Mouse (Mus musculus): ENCODE results near the gene Sergef. TPM values are rescaled to one million over a fixed set of nuclear protein-coding genes. Genes with fewer than 3 reads are reported as not detected.
"Not testable (repeated sequence)": the region's sequence is repeated elsewhere in the genome, so short reads cannot be mapped to it uniquely, and the experiment has no call there.

Gene Sergef
- polyA plus RNA-seq (2015; fragmentation: Nextera tagmentation; extraction: Ambion mirVana): 15.0 and 16.6 TPM in 2 replicates

DNA sequence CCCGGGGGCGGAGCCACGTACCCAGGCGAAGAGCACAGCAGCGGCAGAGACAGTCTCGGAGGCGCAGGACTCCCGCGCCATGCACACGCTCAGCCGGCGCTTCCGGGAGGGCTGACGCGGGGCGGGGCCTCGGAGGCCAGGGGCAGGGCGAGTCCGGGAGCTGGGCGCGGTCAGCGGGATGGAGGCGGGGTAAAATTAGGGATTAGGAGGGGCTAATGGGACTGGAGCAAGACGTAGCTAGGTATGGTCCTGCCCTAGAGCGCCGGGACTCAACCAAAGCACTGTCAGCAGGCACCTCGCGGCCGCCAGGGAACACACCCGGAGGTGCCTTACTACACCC, at the start of gene Sergef:
Gene Sergef, minus strand, starts transcription at position 116 of the 340 bp plus-strand sequence.
- Histone ChIP-seq H3K27me3 (0 out of 2 replicates have a peak, but pooled peaks cover 3% of the 10 kb centered on the region), H3K27ac (replicated peaks) (peak within 1 kb of the TSS; percentile 58; the same call in 1 of the 2 replicates), H3K9me3 (replicated peaks) (no peaks in the 10 kb centered on the region), H3K4me2 (replicated peaks) (peak within 1 kb of the TSS; percentile 84), H3K36me3 (no peaks in the 10 kb centered on the region), H3K4me1 (peaks cover 12% of the 10 kb centered on the region), H3K4me3 (replicated peaks) (peak within 1 kb of the TSS; percentile 73), H3K9ac (peak within 1 kb of the TSS; percentile 79)
- ATAC-seq (ENCODE audit: insufficient number of reproducible peaks, low FRiP score, low TSS enrichment, low read depth): peak; percentile 93
- WGBS: 2% methylated on average over 30 of the region's 30 CpGs

DNA sequence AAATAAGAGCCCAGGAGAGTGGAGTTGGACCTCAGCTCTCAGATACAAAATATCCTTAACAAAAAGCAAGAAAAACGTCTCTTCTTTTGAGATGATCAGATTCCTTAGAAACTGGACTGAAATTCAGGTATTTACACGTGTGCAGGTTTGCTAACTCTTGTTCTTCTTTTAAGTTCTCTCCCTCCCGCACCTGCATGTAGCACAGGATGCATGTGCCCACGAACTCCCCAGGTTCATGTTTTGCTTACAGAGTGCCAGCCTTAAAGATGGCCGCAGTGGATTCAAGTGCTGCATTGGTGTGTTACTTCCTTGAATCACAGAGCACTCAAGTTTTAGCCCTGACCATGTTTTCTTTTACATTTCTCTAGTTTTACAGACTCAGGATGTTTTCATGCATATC, 47.2 kb upstream of the Sergef start:
- 87% methylated on average over 5 of the region's 5 CpGs for WGBS

DNA sequence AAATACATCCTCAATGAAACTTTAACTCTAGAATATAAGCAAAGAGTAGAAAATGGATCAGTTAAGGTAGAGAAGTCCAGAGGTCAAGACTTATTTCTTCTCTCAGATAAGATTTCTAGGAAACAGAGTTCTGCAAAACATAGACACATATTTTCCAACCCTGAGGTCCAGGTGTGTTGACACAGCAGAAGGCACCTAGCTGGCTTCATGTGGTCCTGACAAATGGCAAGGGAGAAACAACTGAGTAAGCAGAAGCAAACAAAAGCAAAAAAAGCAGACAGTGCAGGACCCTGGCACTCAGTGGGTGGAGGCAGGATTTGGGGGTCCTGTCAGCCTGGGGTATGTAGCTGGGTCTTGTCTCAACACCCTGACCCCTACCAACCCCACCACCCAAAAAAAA, 41.1 kb upstream of the Sergef start:
- no peak for ATAC-seq (ENCODE audit: insufficient number of reproducible peaks, low FRiP score, low TSS enrichment, low read depth)
- H3K27me3 ChIP-seq: no peaks in the 10 kb centered on the region
- H3K9ac ChIP-seq: no peak overlapping the region
- no peaks in the 10 kb centered on the region for H3K4me1 ChIP-seq
- no peaks in the 10 kb centered on the region for H3K36me3 ChIP-seq
- H3K4me2 ChIP-seq (replicated peaks): no peak overlapping the region
- H3K4me3 ChIP-seq (replicated peaks): no peak overlapping the region
- no peak overlapping the region for H3K27ac ChIP-seq (replicated peaks)
- H3K9me3 ChIP-seq (replicated peaks): no peaks in the 10 kb centered on the region

More for the DNA sequence above, 47.2 kb upstream of the Sergef start:
- Histone ChIP-seq H3K36me3 (peaks cover 42% of the 10 kb centered on the region), H3K27me3 (no peaks in the 10 kb centered on the region), H3K4me1 (no peaks in the 10 kb centered on the region), H3K9me3 (replicated peaks) (no peaks in the 10 kb centered on the region), H3K27ac (replicated peaks) (no peak overlapping the region), H3K4me3 (replicated peaks) (no peak overlapping the region), H3K4me2 (replicated peaks) (no peak overlapping the region), H3K9ac (no peak overlapping the region)
- ATAC-seq (ENCODE audit: insufficient number of reproducible peaks, low FRiP score, low TSS enrichment, low read depth): no peak

DNA sequence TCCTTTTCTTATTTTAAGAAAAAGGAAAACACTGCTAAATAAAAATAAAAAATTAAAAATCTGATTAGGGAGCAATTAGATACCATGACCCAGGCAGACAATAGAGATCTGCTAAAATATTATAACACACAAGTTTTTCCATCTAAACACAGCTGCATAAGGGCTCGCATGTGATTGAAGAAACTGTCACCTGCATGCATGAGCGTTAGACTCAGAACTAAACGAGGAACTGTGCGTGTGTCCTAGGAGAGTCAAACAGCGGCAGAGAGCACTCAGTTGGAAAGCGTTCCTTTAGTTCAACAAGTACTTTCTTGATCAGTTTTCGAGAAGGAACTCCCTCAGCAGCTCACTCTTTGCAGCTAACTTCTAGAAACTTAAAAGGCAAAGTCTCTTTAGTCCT, 39.4 kb upstream of the Sergef start:
- H3K36me3 ChIP-seq; H3K9me3 ChIP-seq (replicated peaks); H3K27me3 ChIP-seq; H3K4me3 ChIP-seq (replicated peaks); H3K4me1 ChIP-seq; ATAC-seq (ENCODE audit: insufficient number of reproducible peaks, low FRiP score, low TSS enrichment, low read depth); H3K4me2 ChIP-seq (replicated peaks); H3K9ac ChIP-seq; H3K27ac ChIP-seq (replicated peaks): not testable (repeated sequence)
- WGBS: 84% methylated on average over 7 of the region's 7 CpGs

DNA sequence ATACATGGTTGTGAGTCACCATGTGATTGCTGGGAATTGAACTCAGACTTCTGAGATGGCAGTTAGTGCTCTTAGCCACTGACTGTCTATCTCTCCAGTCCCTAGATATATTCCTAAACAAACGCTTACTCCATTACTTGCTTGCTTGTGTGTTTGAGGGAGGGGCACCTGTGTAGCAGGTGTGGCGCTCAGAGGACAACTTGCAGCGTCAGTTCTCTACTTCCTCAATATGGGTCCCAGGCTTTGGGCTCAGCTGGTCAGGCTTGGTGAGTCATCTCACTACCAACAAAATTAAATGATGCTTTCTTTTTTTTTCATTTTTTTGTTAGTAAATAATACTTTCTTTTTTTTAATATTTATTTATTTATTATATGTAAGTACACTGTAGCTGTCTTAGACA, 38.8 kb upstream of the Sergef start:
- H3K27ac ChIP-seq (replicated peaks): no peak overlapping the region
- no peaks in the 10 kb centered on the region for H3K36me3 ChIP-seq
- ATAC-seq (ENCODE audit: insufficient number of reproducible peaks, low FRiP score, low TSS enrichment, low read depth): no peak
- H3K9ac ChIP-seq: no peak overlapping the region
- H3K27me3 ChIP-seq: no peaks in the 10 kb centered on the region
- no peak overlapping the region for H3K4me3 ChIP-seq (replicated peaks)
- H3K4me1 ChIP-seq: no peaks in the 10 kb centered on the region
- 80% methylated on average over 3 of the region's 3 CpGs for WGBS
- no peaks in the 10 kb centered on the region for H3K9me3 ChIP-seq (replicated peaks)
- H3K4me2 ChIP-seq (replicated peaks): no peak overlapping the region

DNA sequence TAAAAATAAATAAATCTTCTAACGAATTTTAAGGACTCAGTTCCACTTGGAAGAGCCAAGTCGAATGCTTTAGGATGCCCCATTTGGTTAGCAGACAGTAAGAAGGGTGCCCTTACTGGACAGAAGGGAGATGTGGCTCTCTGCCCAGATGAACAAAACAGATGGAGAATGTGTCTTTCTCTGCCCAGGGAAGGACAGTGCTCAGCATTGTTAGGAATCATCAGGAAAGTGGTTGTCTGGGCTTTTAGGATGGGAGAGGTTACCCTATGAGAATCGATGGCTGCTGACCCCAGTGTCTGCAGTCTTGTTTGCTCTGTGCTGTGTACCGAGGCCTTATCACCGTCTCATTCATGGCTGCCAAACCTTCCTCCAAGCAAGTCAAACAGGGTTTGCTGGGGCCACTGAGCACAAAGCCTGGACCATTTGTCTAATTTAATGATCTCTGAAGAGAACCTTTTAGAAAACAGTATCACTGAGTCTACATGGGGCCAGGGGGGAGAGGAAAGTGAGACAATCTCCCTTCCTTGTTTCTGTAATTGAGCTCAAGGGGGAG, 37.3 kb upstream of the Sergef start:
- Histone ChIP-seq H3K9ac (no peak overlapping the region), H3K4me2 (replicated peaks) (no peak overlapping the region), H3K27ac (replicated peaks) (no peak overlapping the region), H3K4me1 (peaks cover 5% of the 10 kb centered on the region; the same call in 1 of the 2 replicates), H3K9me3 (replicated peaks) (no peaks in the 10 kb centered on the region), H3K36me3 (no peaks in the 10 kb centered on the region), H3K4me3 (replicated peaks) (no peak overlapping the region), H3K27me3 (no peaks in the 10 kb centered on the region)
- ATAC-seq (ENCODE audit: insufficient number of reproducible peaks, low FRiP score, low TSS enrichment, low read depth): no peak
- 64% methylated on average over 5 of the region's 5 CpGs for WGBS

DNA sequence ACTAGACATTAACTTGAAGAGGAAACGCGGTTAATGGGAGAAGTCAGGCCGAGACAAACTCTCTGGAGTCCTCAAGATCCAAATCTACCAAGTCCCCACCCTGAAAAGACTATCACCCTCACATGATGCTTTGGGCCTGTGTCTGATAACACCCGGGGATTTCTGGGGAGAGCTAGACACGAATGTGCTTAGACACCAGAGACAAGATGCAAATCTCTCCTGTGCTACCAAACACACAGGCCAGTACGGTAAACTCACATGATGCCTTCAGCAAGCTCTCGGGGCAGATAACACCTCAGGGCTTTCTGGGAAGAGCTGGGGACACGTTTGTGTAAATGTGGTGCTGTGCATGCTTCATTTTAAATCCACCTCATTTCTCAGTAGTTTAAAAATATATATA, 36.3 kb upstream of the Sergef start:
- H3K4me1 ChIP-seq: peaks cover 5% of the 10 kb centered on the region; the same call in 1 of the 2 replicates
- no peak overlapping the region for H3K4me3 ChIP-seq (replicated peaks)
- H3K36me3 ChIP-seq: no peaks in the 10 kb centered on the region
- ATAC-seq (ENCODE audit: insufficient number of reproducible peaks, low FRiP score, low TSS enrichment, low read depth): no peak
- no peaks in the 10 kb centered on the region for H3K27me3 ChIP-seq
- no peak overlapping the region for H3K4me2 ChIP-seq (replicated peaks)
- H3K9me3 ChIP-seq (replicated peaks): no peaks in the 10 kb centered on the region
- WGBS: 78% methylated on average over 8 of the region's 8 CpGs
- H3K27ac ChIP-seq (replicated peaks): no peak overlapping the region
- H3K9ac ChIP-seq: no peak overlapping the region

DNA sequence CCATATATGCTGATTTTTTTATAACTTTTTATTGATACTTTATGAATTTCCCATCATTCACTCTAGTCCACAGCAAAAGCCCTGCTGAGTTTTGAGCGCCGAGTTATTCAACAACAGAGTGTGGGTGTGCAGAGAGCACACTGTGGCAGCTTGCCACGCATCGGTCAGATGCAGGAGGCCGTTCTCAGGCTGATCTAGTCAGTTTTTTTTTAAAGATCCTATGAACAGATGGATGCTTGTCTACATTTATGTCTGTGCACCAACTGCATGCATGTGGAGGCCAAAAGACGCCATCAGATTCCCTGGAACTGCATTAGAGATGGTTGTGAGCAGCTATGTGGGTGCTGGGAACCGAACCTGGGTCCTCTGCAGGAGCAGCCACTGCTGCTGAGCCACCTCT, 35.5 kb upstream of the Sergef start:
- Histone ChIP-seq H3K27ac (replicated peaks) (no peak overlapping the region), H3K27me3 (no peaks in the 10 kb centered on the region), H3K9me3 (replicated peaks) (no peaks in the 10 kb centered on the region), H3K4me3 (replicated peaks) (no peak overlapping the region), H3K36me3 (no peaks in the 10 kb centered on the region), H3K9ac (no peak overlapping the region), H3K4me2 (replicated peaks) (no peak overlapping the region), H3K4me1 (peaks cover 5% of the 10 kb centered on the region; the same call in 1 of the 2 replicates)
- ATAC-seq (ENCODE audit: insufficient number of reproducible peaks, low FRiP score, low TSS enrichment, low read depth): no peak
- 87% methylated on average over 7 of the region's 7 CpGs for WGBS

DNA sequence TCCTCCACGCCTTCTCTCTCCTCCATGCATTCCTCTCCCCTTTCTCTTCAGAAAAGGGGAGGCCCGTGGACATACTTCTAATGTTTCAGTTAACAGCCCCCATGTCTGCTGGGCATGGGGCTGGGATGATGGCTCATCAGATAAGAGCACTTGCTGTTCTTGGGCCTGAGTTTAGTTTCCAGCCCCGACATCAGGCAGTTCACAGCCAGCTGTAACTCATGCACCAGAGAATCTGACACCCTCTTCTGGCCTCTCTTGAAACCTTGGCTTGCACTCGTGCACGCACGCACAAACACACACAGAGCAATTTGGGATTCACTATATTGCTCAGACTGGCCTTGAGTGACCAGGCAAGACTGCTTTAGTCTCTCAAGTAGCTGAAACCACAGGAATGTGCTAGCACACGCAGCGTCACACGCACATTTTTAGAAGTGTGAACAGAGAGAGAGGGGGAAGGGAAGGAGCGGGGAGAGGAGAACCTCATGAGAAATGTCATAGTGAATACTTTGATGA, 32.6 kb upstream of the Sergef start, which contains the start of gene Tph1:
Gene Tph1, minus strand, starts transcription at position 378 of the 513 bp plus-strand sequence.
- H3K36me3 ChIP-seq: no peaks in the 10 kb centered on the region
- ATAC-seq (ENCODE audit: insufficient number of reproducible peaks, low FRiP score, low TSS enrichment, low read depth): no peak
- no peak within 1 kb of the TSS for H3K27ac ChIP-seq (replicated peaks)

DNA sequence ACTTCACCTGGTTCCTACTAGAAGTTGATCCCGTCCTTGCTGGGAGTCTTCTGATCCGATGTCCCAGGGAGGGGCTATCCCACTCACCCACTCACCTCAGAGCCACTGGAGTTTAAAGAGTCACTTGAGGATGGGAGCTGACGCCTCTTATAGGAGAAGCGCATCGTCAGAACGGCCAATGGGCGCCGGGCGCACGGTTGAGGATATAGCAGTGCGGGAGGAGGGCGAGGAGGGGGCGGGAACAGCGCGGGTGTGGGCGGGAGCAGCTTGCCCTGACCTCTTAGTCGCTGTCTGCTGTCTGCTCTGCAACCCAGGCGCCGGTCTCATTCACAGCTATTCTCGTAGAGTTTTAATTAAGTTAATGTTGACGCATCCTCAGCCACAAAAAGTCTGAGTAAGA, 27.6 kb upstream of the Sergef start:
- no peak overlapping the region for H3K9ac ChIP-seq
- H3K4me1 ChIP-seq: peaks cover 8% of the 10 kb centered on the region; the same call in 1 of the 2 replicates
- H3K4me3 ChIP-seq (replicated peaks): no peak overlapping the region
- no peak for ATAC-seq (ENCODE audit: insufficient number of reproducible peaks, low FRiP score, low TSS enrichment, low read depth)
- H3K36me3 ChIP-seq: no peaks in the 10 kb centered on the region
- H3K9me3 ChIP-seq (replicated peaks): no peaks in the 10 kb centered on the region
- WGBS: under 1% methylated on average over 21 of the region's 21 CpGs
- H3K4me2 ChIP-seq (replicated peaks): peak overlapping the region; percentile 25
- H3K27me3 ChIP-seq: peaks cover 18% of the 10 kb centered on the region
- no peak overlapping the region for H3K27ac ChIP-seq (replicated peaks)

More for the DNA sequence above, 32.6 kb upstream of the Sergef start, which contains the start of gene Tph1:
- no peak within 1 kb of the TSS for H3K4me2 ChIP-seq (replicated peaks)
- no peak within 1 kb of the TSS for H3K4me3 ChIP-seq (replicated peaks)
- H3K9me3 ChIP-seq (replicated peaks): no peaks in the 10 kb centered on the region
- 27% methylated on average over 10 of the region's 10 CpGs for WGBS
- no peak within 1 kb of the TSS for H3K9ac ChIP-seq
- H3K4me1 ChIP-seq: peaks cover 8% of the 10 kb centered on the region; the same call in 1 of the 2 replicates
- peaks cover 9% of the 10 kb centered on the region for H3K27me3 ChIP-seq

DNA sequence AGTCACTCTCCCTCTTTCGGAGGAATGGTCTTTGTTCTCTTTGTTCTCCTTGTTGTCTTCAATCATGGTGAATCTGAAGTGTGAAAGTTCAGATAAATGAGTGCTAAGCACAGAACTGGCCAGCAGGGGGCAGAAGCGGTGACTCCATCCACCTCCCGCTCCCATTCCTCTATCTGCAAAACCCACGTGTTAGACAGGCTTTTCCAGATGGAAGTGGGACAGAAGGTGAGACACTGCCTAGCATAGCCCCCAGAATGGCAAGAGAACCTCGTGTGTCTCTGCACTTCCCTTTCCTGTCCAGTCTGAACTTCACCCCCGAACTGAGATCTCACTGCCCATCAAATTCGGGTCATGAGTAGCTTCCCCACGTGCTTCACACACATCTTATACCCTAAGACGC, 25.6 kb upstream of the Sergef start:
- no peak overlapping the region for H3K4me3 ChIP-seq (replicated peaks)
- 0 out of 2 replicates have a peak, but pooled peaks cover 5% of the 10 kb centered on the region for H3K4me1 ChIP-seq
- no peak overlapping the region for H3K4me2 ChIP-seq (replicated peaks)
- no peak for ATAC-seq (ENCODE audit: insufficient number of reproducible peaks, low FRiP score, low TSS enrichment, low read depth)
- H3K36me3 ChIP-seq: no peaks in the 10 kb centered on the region
- no peak overlapping the region for H3K27ac ChIP-seq (replicated peaks)
- no peaks in the 10 kb centered on the region for H3K9me3 ChIP-seq (replicated peaks)
- H3K27me3 ChIP-seq: peaks cover 18% of the 10 kb centered on the region
- 34% methylated on average over 9 of the region's 9 CpGs for WGBS
- no peak overlapping the region for H3K9ac ChIP-seq

DNA sequence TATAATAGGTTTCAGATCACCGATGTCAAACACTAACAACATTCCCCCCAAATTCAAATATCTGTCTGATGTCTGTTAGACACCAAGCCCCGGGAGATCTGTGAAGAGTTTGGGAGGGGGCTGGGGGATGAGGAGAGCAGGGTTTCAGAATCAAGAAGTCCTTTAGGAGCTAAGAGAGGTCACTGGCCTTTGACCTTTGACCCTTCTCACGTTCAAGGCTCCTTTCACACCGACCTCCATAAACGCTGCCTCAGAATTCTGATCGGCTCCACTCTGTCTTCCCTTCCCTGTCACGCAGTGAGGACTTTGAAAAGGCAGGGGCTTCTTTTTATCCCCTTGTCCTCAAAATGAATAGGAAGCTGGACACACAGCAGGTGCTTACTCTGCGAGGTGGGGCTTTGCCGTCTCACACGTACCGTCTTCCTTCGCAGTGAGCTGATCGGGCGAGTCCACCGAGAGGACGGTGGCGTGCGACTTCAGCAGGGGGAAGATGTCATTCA, 22.0 kb upstream of the Sergef start:
- ATAC-seq (ENCODE audit: insufficient number of reproducible peaks, low FRiP score, low TSS enrichment, low read depth): no peak
- H3K36me3 ChIP-seq: no peaks in the 10 kb centered on the region
- WGBS: 42% methylated on average over 18 of the region's 18 CpGs
- H3K4me1 ChIP-seq: no peaks in the 10 kb centered on the region
- no peak overlapping the region for H3K4me2 ChIP-seq (replicated peaks)
- H3K9ac ChIP-seq: no peak overlapping the region
- H3K4me3 ChIP-seq (replicated peaks): no peak overlapping the region
- H3K9me3 ChIP-seq (replicated peaks): no peaks in the 10 kb centered on the region
- no peak overlapping the region for H3K27ac ChIP-seq (replicated peaks)
- H3K27me3 ChIP-seq: 0 out of 2 replicates have a peak, but pooled peaks cover 3% of the 10 kb centered on the region

All from embryonic facial prominence, embryonic 15.5 days (tissue).